Mouse (Mus musculus): Measurements from ENCODE around the gene Adamts18.
"Not testable (repeated sequence)": the region's sequence is repeated elsewhere in the genome, so short reads cannot be mapped to it uniquely, and the experiment has no call there.

Gene Adamts18

DNA sequence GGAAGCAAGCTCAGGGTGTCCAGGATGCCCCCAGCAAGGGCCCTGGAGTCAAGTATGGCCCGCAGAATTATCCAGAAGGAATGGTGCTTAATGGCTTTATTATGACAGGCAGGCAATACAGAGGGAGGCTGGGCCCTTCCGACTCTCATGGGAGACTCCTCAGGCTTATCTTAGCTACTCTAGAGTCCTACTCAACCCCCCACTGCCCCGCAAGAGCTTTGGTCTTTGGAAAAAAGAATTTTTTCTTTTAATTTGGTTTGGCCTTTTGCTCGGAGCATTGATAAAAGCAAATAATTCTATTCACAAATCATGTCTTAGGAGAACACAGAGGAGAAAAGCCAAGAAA is 11.0 kb downstream of the Adamts18 start:
- no peak for DNase-seq

DNA sequence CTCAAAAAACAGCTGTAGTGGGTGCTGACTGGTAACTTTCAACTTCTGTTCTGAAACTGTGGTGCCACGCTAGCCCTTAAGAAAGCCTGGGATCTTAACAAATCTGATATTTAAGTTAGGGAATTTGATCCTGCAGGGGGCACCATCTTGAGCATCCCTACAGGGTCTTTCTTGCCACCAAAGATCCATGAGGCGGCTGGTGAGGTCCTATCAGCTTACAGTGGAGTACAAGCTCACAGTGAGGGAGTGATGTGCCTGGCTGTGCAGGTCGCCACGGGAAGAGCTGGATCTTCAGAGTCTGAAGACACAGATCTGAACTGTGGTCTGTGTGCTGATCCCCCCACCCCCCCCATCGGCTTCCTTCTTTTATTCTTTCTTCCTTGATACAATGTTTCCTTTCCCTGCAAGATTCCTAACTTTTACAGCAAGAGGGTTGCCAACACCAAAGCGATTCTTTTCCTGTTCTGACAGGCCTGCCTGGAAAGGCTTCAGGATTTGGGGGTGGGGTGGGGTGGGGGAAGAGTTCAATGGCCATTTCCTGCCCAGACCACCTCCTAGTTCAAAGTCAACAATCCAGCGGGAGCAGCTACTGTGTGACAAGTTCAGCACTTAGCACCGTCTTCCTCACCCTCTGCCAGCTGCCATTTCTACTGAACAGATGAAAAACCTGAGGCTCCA is 11.5 kb downstream of the Adamts18 start:
- no peak for DNase-seq

DNA sequence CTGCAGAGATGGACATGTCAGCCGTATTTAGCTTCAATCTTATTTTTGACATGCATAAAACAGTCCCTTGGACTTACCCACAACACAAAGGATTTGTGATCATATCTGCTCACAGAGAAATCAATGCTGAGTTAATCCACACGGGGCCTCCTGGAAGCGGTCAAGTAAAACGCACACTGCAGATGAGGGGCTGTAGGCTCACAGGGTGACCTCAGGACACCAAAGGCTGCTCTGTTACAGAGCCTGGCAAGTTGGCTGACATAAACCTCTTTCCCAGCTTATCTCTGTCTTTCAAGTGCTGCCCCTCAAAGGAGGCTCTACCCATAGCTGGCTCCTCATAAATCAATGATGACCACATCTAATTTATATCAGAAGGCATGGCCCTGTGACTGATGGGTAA is 14.9 kb downstream of the Adamts18 start:
- DNase-seq = no peak

DNA sequence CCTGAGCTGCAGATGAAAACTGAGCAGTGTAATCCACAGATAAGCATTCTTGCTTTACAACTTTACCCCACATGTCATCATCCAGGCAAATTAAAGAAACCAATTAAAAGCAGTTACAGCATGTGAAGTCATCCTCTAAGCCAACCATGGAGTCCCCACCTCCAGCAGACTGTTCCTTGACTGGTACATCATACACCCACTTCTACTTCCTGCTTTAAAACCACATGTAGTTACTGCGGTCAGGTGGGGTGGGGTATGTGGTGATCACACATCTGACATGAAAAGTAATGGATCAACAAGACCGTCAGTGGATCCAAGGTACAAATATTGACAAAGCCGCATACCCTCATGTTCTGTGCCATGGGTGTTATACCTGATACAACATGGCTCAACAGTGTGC is 21.3 kb downstream of the Adamts18 start:
- no peak for DNase-seq

DNA sequence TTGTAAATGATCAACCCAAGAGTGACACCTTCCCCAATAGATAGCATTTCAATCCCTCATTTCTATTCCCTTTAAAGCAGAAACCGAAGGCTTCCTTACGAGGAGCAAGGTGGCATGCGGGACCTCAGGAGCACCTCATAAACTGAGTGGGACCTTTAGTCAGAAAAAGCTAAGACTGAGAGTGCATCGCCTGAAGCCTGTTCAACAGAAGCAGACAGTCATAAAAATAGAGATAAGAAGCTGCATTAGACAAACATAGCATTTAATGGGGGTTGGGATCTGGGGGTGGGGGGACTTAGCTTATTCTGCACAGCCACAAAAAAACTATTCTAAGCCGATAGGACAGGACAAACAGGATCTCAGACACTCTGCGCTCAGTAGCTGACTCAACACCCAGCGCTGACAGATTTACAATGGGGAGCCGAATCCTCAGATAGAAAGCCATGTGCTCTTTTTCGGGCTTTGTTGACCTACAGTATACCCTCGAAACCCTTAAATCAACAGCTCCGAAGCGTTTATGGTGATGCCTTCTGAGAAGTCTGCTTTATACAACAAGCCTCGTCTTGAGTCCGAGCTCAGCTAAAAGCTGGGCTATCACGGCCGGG is 27.5 kb downstream of the Adamts18 start:
- no peak for DNase-seq

DNA sequence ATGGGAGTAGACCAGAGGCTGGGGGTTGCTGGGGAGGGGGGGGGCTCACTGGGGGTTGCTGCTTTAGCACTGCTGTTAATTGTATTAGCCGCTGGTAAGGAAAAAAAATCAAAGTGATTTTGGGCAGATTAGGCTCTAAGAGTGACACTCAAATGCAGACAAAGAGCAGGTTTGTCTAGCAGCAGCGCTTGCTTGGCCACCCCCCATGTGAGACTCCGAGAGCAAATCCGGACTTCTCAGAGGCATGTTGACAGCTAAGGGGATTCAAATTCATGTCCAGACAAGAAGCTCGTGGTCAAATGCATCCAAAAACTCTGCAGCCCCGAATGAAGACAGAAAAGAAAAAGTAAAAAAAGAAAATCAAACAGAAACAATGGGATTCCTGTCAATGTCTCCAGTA is 34.6 kb downstream of the Adamts18 start:
- no peak for DNase-seq

DNA sequence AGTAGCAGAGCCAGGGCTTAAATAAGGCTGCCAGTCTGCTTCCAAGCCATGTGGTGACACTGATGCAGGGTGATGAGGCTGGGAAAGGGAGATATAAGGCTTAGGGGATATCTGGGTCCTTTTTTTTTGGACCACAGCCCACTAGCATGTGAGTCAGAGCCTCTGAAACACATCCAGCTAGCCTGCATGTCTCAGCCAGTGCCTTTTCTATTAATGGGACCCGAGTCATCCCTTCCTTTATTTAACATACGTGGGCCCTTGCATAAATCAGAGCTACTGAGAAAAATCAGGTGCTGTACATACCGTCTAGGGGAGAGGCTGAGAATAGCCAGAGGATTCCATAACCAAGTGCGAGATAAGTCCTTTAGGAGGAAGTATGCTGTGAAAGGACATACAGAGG is 37.0 kb downstream of the Adamts18 start:
- peak; percentile 43 for DNase-seq

DNA sequence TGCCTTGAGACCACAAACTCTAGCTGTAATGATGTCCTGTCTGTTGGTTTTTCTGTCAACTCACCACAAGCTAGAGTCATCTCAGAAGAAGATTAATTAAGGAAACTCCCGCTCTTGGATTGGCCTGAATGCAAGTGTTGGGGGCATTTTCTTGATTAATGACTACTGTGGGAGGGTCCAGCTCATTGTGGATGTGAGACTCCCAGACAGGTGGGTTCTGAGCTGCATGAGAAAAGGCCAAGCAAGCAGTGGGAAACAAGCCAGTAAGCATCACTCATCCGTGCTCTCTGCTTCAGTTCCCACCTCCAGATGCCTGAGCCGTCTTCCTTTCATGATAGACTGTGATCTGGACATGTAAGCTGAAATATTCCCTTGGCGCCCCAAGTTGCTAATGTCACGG is 38.6 kb downstream of the Adamts18 start:
- no peak for DNase-seq

DNA sequence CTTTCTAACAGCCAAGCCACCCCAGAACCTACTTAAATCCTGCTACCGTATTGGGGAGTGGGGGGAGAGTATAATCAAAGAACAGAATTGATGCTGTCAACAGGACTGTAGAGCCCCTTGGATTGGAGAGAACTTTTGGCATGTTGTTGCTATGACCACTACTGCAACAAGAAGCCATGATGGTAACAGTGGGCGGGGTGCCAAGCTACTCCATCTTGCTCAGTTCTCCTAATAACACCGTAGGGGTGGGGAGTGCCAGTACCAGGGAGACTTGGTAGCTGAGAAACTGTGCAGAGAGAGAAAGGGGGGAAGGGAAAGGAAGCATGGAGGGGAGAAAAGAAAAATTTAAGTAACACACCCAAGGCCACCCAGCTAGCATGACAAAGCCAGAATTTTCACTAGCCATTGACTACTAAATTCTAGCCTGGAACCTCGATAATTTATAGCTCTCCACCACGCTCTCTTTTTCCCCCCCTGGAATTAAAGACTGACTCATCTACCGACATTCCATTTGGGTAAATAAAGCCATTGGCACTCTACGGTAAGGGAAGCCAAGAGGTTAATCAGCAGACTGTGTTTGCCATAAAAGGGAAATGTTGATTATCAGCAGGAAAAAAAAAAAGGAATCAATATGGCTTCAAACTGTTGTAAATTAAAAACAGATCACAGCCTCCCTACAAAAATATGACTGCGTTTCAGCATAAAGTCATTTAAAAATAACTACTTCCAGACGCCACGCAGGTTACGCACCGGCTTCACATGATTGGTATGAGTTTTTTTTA is 44.5 kb downstream of the Adamts18 start:
- DNase-seq = no peak

DNA sequence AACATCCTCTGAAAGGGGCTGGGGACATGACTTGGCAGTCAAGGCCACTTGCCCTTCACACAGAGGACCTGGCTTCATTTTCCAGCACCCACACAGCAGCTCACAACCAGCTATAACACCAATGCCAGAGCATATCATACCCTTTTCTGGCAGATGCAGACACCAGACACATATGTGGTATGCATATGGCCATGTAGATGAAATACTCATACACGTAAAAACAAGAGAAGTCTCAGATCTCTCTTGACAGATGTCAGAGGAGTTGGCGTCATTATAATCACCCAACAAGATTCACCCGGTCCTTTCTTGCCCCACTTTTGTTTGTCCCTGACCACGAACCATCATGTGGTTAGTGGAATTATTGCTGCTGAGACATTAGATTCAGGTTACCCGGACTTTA is 47.0 kb downstream of the Adamts18 start:
- no peak for DNase-seq

DNA sequence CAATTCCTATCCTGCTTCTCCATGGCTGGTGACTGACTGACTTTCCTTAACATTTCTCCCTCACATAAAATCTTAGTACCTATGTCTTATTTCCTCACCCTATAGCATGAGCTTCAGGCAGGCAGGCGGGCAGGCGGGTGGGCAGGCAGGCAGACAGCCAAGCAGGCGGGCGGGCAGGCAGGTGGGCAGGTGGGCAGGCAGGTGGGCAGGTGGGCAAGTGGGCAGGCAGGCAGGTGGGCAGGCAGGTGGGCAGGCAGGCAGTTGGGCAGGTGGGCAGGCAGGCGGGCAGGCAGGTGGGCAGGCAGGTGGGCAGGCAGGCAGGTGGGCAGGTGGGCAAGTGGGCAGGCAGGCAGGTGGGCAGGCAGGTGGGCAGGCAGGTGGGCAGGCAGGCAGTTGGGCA is 48.0 kb downstream of the Adamts18 start:
- not testable (repeated sequence) for DNase-seq

DNA sequence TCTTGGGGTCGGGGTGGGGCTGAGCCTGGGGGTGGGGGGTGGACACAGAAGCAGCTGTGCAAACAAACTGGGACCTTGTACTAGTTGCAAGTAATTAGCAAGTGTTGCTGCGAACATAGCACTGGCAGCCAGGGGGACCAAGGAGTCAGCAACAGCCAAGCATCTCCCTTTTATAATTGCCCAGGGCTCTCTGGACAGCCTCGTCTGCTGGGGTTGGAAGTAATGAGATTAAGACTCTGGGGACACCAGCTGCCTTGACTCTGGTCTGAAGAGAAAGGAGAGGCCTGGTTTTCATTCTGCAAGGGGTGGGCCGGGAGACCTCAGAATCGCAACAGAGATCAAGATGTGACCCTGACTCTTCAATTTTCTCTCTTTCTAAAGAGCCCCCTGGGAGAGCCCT is 49.0 kb downstream of the Adamts18 start:
- no peak for DNase-seq

DNA sequence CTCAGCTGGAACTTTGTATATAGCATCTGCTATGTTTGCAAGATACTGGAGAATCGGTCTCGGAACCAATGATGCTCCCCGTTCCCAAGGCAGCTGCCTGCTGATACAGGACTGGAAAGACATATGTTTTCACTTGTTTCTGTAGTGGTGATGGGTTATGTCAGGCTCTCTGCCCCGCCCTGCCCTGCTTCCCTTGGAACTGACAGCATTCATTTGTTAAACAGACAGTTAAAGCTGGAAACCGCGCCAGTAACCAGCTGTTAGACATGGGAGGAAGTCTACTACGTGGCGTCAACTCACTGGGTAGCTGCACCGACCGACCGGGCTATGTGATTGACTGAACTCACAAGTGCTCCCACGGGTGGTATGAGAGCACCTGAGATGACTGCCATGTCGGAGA is 56.7 kb downstream of the Adamts18 start:
- DNase-seq = no peak

DNA sequence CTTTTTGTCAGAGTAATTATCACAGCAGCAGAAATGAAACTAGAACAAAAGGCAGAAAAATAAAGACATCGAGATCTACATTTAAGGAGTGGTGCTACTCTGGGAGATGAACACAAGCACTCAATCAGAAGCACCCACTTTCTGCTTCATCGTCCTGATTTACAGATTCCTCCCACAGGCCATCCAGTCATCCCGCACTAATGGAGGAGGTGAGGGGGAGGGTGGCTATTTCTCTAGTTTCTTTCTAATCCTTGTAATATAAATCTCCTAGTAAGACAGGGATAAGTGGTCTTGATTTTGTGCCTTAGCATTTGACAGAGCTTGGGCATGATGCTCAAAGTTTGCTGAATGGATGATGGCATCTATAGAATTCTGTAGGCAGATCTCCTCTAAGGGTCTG is 57.5 kb downstream of the Adamts18 start:
- peak; percentile 45 for DNase-seq

DNA sequence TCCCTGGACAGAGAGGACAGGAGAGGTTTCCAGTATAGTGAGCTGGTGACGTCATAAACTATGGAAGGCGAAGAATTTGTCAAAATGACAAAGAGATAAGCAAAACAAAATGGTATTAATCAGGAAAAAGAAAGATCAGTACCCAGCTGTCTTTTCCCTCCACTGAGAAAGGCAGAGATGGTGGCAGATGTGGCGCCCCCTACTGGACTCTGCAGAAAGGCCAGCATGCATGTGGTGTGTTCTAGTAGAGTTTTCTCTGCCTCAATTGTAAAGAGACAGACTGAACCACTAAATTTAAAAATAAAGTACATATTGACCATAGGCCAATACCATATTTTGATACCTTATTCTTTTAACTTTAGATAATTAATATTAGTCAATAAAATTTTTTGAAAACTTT is 64.8 kb downstream of the Adamts18 start:
- DNase-seq = no peak

DNA sequence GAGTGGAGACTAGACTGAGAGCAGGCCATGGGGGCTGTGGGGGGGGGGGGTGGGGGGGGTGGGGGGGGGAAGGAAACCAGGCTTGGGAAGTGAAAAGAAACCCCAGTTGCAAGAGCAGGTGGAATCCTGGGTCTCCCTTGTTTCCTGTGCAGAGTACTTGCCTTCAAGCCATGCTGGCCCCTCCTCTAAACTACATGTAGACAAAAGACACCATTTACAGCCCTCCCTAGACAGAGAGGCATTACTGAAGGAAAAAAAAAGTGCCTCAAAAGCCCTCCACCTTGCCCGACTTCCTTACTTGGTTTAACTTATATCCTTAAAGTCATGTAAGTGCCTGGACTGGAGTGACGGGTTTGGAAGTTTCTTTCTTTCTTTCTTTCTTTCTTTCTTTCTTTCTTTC is 67.0 kb downstream of the Adamts18 start:
- DNase-seq = no peak

DNA sequence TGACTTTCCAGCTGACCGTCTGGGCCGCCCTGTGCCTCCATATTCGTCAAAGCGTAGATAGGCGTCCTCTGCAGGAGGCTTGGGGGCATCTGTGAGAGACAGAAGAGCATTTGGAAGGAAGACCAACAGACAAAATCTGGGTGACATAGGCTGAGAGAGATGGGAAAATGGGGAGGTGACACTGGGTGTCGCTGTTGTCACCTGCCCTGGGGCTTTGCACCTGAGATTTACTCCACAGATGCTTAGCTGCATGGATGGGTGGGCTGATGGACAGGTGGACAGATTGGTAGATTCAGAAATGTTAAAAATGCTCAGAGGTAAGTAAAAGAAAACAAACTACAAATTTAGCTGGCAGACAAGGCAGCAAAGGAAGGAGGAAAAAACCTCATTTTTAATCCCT is 73.2 kb downstream of the Adamts18 start:
- no peak for DNase-seq

DNA sequence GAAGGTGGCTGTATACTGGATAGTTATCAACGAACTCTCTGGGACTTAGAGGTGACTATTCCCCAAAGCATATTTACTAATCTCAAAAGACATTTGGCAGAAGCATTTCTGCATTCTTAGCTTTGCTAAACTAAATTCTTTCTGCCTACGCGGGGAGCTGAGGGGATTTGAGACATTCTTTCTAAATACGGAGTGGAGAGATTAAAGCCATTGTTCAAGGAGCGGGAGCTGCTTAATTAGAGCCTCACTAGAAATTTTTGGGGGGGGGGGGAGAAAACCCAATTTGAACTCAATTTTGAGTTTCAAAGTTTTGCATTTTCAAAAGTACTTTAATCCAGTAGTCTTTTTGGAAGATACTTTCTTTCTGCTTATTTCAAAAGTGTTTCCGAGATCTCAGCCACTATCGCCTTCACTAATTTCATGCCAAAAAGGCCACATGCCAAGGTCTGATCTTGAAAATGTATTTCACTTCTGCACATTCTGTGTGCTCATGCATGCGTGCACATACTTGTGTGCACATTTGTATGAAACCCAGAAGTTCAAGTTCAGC is 79.6 kb downstream of the Adamts18 start:
- DNase-seq = no peak

DNA sequence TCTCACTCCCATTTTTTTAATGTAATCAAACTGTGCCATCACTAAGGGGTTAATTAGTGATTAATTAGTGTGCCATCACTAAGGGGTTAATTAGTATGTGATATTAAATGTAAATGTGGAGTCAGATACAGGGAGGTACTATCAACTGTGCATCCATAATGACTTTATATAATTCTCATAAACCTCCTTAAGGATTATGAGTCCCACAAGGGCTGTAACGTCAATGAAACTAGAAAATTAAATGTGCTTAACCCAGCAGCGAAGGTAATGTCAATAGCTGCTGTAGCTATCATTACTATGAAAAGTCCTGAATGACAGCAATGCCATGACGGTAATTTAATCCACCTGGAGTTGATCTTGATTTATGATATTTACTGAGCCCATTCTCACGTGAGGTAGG is 83.4 kb downstream of the Adamts18 start:
- DNase-seq = no peak

DNA sequence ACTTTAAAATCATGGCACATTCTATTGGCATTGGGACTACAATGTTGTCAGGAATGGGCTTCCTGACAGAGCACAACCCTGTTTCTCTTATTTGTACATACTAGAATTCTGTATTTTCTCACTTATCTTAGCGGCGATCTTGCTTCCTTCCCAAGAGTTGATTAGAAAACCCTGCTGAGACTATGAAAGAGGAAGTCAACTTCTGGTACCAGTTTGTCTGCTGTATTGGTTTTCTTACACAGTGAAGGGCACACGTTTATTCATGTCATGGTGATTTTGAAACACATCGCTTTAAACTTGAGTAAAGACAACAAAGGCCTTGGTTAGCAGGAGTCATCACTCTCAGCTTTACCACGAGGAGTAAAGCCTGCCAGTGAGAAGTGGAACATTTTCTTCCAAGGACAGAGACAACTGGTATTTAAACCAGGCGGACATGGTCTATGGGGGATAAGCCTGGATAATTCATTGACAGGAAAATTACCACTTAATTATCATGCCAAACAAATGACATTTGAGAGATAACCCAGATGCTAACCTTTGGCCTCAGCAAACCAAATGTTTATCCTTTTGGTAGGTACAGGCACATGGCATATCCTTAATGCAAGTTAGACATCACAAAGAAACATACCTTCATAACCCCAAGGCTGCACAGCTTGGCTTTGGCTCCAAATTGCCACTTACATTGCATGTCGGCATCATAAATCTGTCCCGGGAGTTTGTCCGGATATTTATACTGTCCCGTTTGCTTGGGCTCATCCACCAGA is 84.8 kb downstream of the Adamts18 start:
- no peak for DNase-seq

DNA sequence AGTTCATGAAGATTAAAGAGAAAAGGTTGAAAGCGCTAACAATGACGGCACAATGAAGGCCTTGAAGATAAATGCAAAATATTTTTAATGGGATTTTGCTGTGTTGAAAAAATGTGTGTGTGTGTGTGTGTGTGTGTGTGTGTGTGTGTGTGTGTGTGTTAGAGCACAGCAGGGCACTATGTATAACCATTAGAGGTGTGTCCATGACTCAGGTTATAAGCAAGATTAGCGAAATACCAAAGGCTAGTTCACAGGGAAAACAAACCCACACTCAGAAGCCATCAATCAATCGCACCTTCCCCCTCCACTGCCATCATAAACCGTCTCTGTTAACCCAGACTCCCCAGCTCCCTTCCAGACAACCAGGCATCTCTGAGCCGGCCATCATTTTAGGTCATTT is 86.4 kb downstream of the Adamts18 start:
- DNase-seq = no peak

DNA sequence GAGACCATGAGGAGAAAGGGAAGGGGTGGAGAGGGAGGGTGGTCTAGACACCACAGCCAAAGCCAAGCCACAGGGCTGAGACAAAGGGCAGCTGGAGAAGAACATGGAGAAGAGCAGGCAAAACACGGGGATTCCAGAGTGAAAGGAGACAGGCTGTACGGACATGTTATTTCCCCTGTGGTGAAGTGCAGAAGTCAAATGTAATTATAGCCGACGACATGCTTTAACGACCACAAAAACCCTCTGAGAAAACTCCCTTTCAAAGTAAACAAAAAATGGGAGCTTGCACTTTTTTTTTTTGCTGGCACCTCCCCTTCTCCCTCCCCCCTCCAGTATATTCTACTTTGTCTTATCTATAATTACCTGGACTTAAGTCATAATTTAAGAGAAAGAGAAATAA is 92.7 kb downstream of the Adamts18 start:
- DNase-seq = no peak

DNA sequence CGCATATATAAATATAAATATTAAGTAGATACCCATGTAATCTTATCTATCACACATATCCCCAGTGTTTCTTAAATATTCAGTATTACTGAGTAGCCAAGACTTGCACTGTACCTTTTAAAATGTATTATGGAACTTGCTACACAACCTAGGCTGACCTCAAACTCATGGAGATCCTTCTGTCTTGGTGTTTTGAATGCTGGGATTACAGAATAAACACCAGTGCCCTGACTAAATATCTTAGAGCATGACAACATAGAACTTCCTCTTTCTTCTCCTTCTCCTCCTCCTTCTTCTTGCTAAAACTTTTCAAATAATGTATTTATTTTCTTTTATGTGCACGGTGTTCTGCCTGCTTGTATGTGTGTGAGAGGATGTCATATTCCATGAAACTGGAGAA is 95.4 kb downstream of the Adamts18 start:
- DNase-seq = no peak
